Mouse (Mus musculus): ENCODE measurements at regions not wholly inside any gene's neighbourhood (a gene's known extent, or its start where the extent isn't known, plus 50 kb on each side); places are given as distances from the start of the nearest gene placed in this dataset.

- TF ChIP-seq CTCF (IDR thresholded peaks at IDR 0.05; ENCODE audit: low read depth) (no peak), EP300 (optimal IDR thresholded peaks at IDR 0.05) (no peak)
Measured at GRCm38 (mm10) chr2:137821344-137821916, 434.9 kb upstream of the Btbd3 start.

Data from stomach, postnatal 0 days (tissue).